Mouse (Mus musculus): ENCODE data around the gene Eif3j1. TPM values are rescaled to one million over a fixed set of nuclear protein-coding genes. Genes with fewer than 3 reads are reported as not detected.

Eif3j1 gene
- polyA plus RNA-seq, 1 experiment = 82.8 TPM

GRCm38 (mm10) chr2:122036064-122036463 is 7.7 kb downstream of the Eif3j1 start:
- peaks cover 34% of the 10 kb centered on the region for H3K4me1 ChIP-seq
- peaks cover 71% of the 10 kb centered on the region for H3K36me3 ChIP-seq (replicated peaks; ENCODE audit: low read length)
- H3K27me3 ChIP-seq (replicated peaks) = no peaks in the 10 kb centered on the region
- H3K4me3 ChIP-seq (replicated peaks) = no peak overlapping the region
- no peaks in the 10 kb centered on the region for H3K9me3 ChIP-seq
- TF ChIP-seq GATA1 (IDR thresholded peaks at IDR 0.05; ENCODE audit: borderline replicate concordance, low read length) = no peak
- no peak for TF ChIP-seq FLI1 (IDR thresholded peaks at IDR 0.05; ENCODE audit: low read length)

GRCm38 (mm10) chr2:122043926-122044325 is 15.6 kb downstream of the Eif3j1 start:
- Histone ChIP-seq H3K27me3 (replicated peaks) (no peaks in the 10 kb centered on the region), H3K36me3 (replicated peaks; ENCODE audit: low read length) (peaks cover 81% of the 10 kb centered on the region), H3K4me3 (replicated peaks) (no peak overlapping the region), H3K4me1 (peaks cover 4% of the 10 kb centered on the region; the same call in 1 of the 2 replicates), H3K9me3 (no peaks in the 10 kb centered on the region)
- TF ChIP-seq GATA1 (IDR thresholded peaks at IDR 0.05; ENCODE audit: borderline replicate concordance, low read length) (no peak), FLI1 (IDR thresholded peaks at IDR 0.05; ENCODE audit: low read length) (no peak)

DNA sequence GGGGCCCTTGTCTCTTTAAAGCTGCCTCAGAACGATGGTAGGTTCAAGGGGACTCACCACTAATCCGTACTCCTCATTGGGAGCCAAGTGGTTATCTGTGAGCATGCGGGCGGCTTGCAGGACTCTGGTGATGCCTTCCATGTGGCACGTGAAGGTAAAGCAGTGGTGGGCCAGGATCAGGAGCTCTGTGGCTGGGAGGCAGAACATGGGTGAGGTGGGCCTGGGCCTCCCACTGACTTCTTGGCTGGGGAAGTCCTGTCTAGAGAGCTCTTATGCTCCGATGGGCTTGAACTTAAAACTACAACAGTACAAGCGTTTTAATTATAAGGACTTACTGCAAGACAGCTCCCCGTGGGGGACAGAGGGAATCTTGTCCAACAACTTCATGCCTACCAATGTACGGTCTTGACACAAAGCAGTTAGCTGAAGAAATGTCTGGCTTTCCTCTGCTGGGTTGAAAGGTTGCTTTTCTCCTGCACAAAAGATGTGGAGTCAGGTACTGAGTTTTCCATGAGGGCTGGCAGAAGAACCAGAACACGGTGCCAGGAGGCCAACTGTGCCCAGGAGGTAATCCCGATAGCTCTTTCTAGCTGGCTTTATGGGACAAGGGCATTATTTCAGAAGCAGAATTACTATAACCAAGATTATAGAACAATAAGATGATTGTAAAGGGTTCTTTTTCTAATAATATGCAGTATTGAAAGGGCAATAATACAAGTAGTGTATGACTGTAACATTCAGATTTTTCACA is 31.2 kb downstream of the Eif3j1 start:
- Histone ChIP-seq H3K36me3 (replicated peaks; ENCODE audit: low read length) (peaks cover 69% of the 10 kb centered on the region), H3K9me3 (no peaks in the 10 kb centered on the region), H3K4me1 (peaks cover 19% of the 10 kb centered on the region), H3K27me3 (replicated peaks) (no peaks in the 10 kb centered on the region), H3K4me3 (replicated peaks) (no peak overlapping the region)
- no peak for TF ChIP-seq FLI1 (IDR thresholded peaks at IDR 0.05; ENCODE audit: low read length)
- no peak for TF ChIP-seq GATA1 (IDR thresholded peaks at IDR 0.05; ENCODE audit: borderline replicate concordance, low read length)

DNA sequence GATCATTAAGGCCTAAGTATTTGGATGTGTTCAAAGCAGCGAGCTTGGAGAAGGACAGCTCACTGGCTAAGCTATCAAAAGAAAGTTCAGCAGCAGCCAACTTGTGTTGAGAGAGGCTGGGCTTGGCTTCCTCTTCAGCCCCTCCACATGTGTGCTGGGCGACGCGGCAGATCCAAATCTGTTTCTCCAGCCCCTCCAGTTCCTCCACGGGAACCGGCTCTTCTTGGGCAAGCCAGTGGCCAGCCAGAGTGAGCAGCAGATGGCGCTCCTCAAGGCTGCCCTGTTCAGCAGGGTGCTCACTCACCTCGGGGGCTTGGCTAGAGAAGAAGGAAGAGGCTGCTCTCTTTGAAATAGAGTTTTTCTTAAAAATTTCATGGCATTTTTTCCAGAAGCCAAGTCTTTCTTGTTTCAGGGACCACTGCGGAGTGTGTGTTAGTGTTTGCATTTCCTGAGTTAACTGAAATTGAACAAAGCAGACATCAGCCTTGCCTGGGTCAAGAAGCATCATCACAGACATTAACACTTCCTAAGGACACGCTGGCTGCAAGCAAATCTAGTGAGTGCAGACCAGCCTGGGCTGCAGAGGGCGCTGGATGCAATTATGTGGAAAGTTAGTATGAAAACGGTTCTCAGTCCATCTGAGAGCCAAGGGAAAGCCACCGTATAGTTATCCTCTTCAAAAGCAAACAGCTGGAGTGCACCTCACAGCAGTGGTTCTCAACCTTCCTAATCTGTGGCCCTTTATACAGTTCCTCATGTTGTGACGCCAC is 37.0 kb downstream of the Eif3j1 start:
- H3K4me3 ChIP-seq (replicated peaks) = no peak overlapping the region
- H3K9me3 ChIP-seq = no peaks in the 10 kb centered on the region
- peaks cover 29% of the 10 kb centered on the region for H3K4me1 ChIP-seq
- H3K27me3 ChIP-seq (replicated peaks) = no peaks in the 10 kb centered on the region
- TF ChIP-seq FLI1 (IDR thresholded peaks at IDR 0.05; ENCODE audit: low read length) = no peak
- no peak for TF ChIP-seq GATA1 (IDR thresholded peaks at IDR 0.05; ENCODE audit: borderline replicate concordance, low read length)
- peaks cover 76% of the 10 kb centered on the region for H3K36me3 ChIP-seq (replicated peaks; ENCODE audit: low read length)

- no peaks in the 10 kb centered on the region for H3K9me3 ChIP-seq
- H3K4me3 ChIP-seq (replicated peaks) = peak overlapping the region; percentile 38
- H3K36me3 ChIP-seq (replicated peaks; ENCODE audit: low read length) = peaks cover 75% of the 10 kb centered on the region
- peaks cover 27% of the 10 kb centered on the region for H3K4me1 ChIP-seq
- H3K27me3 ChIP-seq (replicated peaks) = no peaks in the 10 kb centered on the region
- TF ChIP-seq FLI1 (IDR thresholded peaks at IDR 0.05; ENCODE audit: low read length) (no peak), GATA1 (IDR thresholded peaks at IDR 0.05; ENCODE audit: borderline replicate concordance, low read length) (no peak)
These were observed 37.9 kb downstream of the Eif3j1 start for GRCm38 (mm10) chr2:122066241-122066640.

- Histone ChIP-seq H3K4me1 (peaks cover 14% of the 10 kb centered on the region), H3K36me3 (replicated peaks; ENCODE audit: low read length) (peaks cover 75% of the 10 kb centered on the region), H3K4me3 (replicated peaks) (no peak overlapping the region), H3K27me3 (replicated peaks) (no peaks in the 10 kb centered on the region), H3K9me3 (no peaks in the 10 kb centered on the region)
- TF ChIP-seq FLI1 (IDR thresholded peaks at IDR 0.05; ENCODE audit: low read length) (no peak), GATA1 (IDR thresholded peaks at IDR 0.05; ENCODE audit: borderline replicate concordance, low read length) (no peak)
These were observed 41.0 kb downstream of the Eif3j1 start for GRCm38 (mm10) chr2:122069144-122069912.

DNA sequence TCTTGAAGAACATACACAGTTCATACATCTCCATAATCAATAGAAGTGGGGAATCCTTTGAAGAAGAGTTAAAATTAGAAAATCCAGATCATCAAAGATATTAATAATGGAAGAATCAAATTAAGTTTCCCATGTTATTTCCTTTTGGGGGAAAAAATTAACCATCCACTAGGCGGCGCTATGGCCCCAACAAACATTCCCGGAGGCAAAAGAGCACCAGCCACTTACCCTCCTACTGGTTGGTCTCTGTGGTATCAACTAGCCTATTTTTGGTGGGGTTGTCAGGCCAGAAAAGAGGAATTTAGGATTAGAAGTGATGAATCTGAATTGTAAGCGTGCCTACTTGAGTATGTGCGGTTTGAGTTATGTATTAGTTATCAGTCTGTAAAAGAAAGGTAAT is 41.6 kb downstream of the Eif3j1 start:
- Histone ChIP-seq H3K4me1 (peaks cover 13% of the 10 kb centered on the region), H3K9me3 (no peaks in the 10 kb centered on the region), H3K36me3 (replicated peaks; ENCODE audit: low read length) (peaks cover 75% of the 10 kb centered on the region), H3K4me3 (replicated peaks) (no peak overlapping the region), H3K27me3 (replicated peaks) (no peaks in the 10 kb centered on the region)
- TF ChIP-seq FLI1 (IDR thresholded peaks at IDR 0.05; ENCODE audit: low read length) = no peak
- TF ChIP-seq GATA1 (IDR thresholded peaks at IDR 0.05; ENCODE audit: borderline replicate concordance, low read length) = no peak

DNA sequence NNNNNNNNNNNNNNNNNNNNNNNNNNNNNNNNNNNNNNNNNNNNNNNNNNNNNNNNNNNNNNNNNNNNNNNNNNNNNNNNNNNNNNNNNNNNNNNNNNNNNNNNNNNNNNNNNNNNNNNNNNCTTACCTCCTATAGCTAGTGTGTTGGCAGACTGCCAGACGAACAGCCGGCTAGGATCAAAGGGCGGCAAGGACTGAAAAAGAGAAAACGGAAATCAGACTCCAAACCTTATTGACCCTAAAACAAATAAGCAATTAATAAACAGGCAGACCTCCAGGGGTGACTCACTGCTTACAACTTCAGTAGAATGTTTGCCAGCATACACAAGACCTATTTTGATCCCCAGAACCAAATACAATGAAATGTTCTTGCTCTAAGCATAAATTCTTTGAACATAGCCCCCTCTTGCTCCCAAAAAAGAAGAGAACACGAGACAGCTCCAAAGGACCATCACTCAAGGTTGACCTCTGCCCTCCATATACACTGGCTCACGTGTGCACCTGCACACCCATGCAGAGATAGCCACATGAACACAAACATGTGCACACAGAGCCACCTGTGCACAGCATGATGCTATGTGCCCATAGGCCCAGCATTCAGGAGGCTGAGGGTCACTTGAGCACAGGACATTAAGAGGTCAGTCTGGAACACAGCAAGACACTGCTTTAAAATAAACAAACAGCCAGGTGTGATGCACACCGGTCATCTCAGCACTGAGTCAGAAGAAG is 53.5 kb downstream of the Eif3j1 start:
- peaks cover 88% of the 10 kb centered on the region for H3K36me3 ChIP-seq (replicated peaks; ENCODE audit: low read length)

GRCm38 (mm10) chr2:122086446-122086845 is 58.1 kb downstream of the Eif3j1 start:
- peaks cover 90% of the 10 kb centered on the region for H3K36me3 ChIP-seq (replicated peaks; ENCODE audit: low read length)
- no peaks in the 10 kb centered on the region for H3K9me3 ChIP-seq

More for the DNA sequence above, 53.5 kb downstream of the Eif3j1 start:
- no peaks in the 10 kb centered on the region for H3K4me1 ChIP-seq
- no peaks in the 10 kb centered on the region for H3K27me3 ChIP-seq (replicated peaks)
- TF ChIP-seq GATA1 (IDR thresholded peaks at IDR 0.05; ENCODE audit: borderline replicate concordance, low read length) (no peak), FLI1 (IDR thresholded peaks at IDR 0.05; ENCODE audit: low read length) (no peak)
- no peak overlapping the region for H3K4me3 ChIP-seq (replicated peaks)
- no peaks in the 10 kb centered on the region for H3K9me3 ChIP-seq

More at GRCm38 (mm10) chr2:122086446-122086845, 58.1 kb downstream of the Eif3j1 start:
- Histone ChIP-seq H3K4me3 (replicated peaks) (no peak overlapping the region), H3K4me1 (no peaks in the 10 kb centered on the region), H3K27me3 (replicated peaks) (no peaks in the 10 kb centered on the region)
- no peak for TF ChIP-seq FLI1 (IDR thresholded peaks at IDR 0.05; ENCODE audit: low read length)
- TF ChIP-seq GATA1 (IDR thresholded peaks at IDR 0.05; ENCODE audit: borderline replicate concordance, low read length) = no peak

All from megakaryocyte, embryonic 14.5 days (primary cell).